Mouse (Mus musculus) brain, embryonic 14.5 days (tissue): ENCODE measurements around the gene Dnajb1.

ENCODE experiments used
- CTCF ChIP-seq: fragments of 200-500 bp; IDR thresholded peaks from 2 replicates; pipeline ENCODE4 v1.5.1; 2012; ENCODE audit warnings: inconsistent platforms, mild to moderate bottlenecking, moderate library complexity, borderline replicate concordance; ENCODE audit not compliant: insufficient read depth, insufficient read length; ENCODE audit errors: extremely low read depth
- POLR2A ChIP-seq: fragments of 200-500 bp; IDR thresholded peaks from 2 replicates; pipeline ENCODE4 v1.6.1; 2012; ENCODE audit warnings: mild to moderate bottlenecking, inconsistent platforms, borderline replicate concordance; ENCODE audit not compliant: poor library complexity, insufficient read depth, insufficient read length, severe bottlenecking; ENCODE audit errors: extremely low read depth

DNA sequence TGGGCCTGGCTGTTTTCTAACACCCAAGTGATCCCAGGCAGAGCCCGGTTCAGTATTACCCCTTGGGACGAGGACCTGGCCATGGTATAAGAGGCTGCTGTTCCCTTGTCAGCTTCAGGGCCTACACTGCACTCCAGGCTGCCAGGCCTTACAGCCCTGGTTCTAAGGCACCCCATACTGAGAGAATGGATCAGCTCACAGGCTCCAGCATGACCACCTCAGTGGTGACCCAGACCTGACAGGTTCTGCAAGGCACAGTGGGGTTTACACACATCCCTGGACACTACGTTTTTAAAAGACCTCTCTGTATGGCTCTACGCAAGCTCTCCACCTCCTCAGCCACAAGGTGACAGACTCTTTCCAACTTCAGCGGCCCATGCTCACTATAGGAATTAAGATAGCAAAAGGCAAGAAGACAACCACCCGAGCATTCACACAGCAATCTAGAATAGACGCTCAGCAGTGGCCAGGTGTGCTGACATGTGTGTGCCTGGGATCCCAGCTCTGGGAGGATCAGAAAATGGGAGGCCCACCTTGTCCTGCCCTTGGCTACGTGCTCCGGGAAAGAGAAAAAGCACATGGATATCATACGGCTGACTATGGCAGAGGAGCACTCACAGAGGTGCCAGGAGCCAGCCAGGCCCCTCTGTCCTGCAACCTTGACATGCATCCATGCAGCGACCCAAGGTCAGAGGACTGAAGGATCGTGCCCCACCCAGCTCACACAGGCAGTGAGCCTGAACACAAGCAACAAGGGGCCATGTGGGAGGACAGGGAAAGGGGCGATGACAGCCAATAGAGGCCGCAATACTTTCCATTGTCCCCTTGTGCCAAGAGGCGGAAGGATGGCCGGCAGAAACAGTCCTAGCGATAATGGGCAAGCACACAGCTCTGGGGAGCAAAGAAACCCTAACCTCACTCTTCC is 29.6 kb upstream of the Dnajb1 start:
- TF ChIP-seq CTCF (no peak), POLR2A (no peak)
